Mouse (Mus musculus): ENCODE measurements at regions not wholly inside any gene's neighbourhood (a gene's known extent, or its start where the extent isn't known, plus 50 kb on each side); places are given as distances from the start of the nearest gene placed in this dataset.

GRCm38 (mm10) chr9:51430426-51430825 is 101.7 kb upstream of the 1810046K07Rik start:
- no peak overlapping the region for H3K9ac ChIP-seq (ENCODE audit: low read depth, low read length)
- no peaks in the 10 kb centered on the region for H3K79me2 ChIP-seq (ENCODE audit: control insufficient read depth, insufficient read depth, low read length)
- no peak overlapping the region for H3K4me3 ChIP-seq (ENCODE audit: insufficient read depth, low read depth, low read length)
- H3K27ac ChIP-seq (replicated peaks; ENCODE audit: insufficient read depth, low read depth, low read length) = no peak overlapping the region
- TF ChIP-seq POLR2A (IDR thresholded peaks at IDR 0.05; ENCODE audit: extremely low read depth, insufficient read depth, low read length) (no peak), CTCF (IDR thresholded peaks at IDR 0.05; ENCODE audit: low read depth, low read length) (no peak)
- WGBS = 69% methylated on average over 2 of the region's 2 CpGs
- H3K4me1 ChIP-seq (ENCODE audit: control insufficient read depth, insufficient read depth, low read length) = no peaks in the 10 kb centered on the region
- no peak for DNase-seq (ENCODE audit: extremely low read depth, low read depth, low spot score)
- no peaks in the 10 kb centered on the region for H3K36me3 ChIP-seq (ENCODE audit: control insufficient read depth, insufficient read depth, low read length)
- no peaks in the 10 kb centered on the region for H3K27me3 ChIP-seq (ENCODE audit: control insufficient read depth, insufficient read depth, low read length)

GRCm38 (mm10) chr9:51437130-51437529 is 108.4 kb upstream of the 1810046K07Rik start:
- H3K4me3 ChIP-seq (ENCODE audit: insufficient read depth, low read depth, low read length) = no peak overlapping the region
- no peak overlapping the region for H3K9ac ChIP-seq (ENCODE audit: low read depth, low read length)
- no peaks in the 10 kb centered on the region for H3K36me3 ChIP-seq (ENCODE audit: control insufficient read depth, insufficient read depth, low read length)
- H3K27me3 ChIP-seq (ENCODE audit: control insufficient read depth, insufficient read depth, low read length) = no peaks in the 10 kb centered on the region
- no peaks in the 10 kb centered on the region for H3K79me2 ChIP-seq (ENCODE audit: control insufficient read depth, insufficient read depth, low read length)
- no peak for DNase-seq (ENCODE audit: extremely low read depth, low read depth, low spot score)
- TF ChIP-seq CTCF (IDR thresholded peaks at IDR 0.05; ENCODE audit: low read depth, low read length) (no peak), POLR2A (IDR thresholded peaks at IDR 0.05; ENCODE audit: extremely low read depth, insufficient read depth, low read length) (no peak)
- WGBS = 56% methylated on average over 2 of the region's 2 CpGs
- H3K27ac ChIP-seq (replicated peaks; ENCODE audit: insufficient read depth, low read depth, low read length) = no peak overlapping the region
- no peaks in the 10 kb centered on the region for H3K4me1 ChIP-seq (ENCODE audit: control insufficient read depth, insufficient read depth, low read length)

- TF ChIP-seq CTCF (IDR thresholded peaks at IDR 0.05; ENCODE audit: low read depth, low read length) (no peak), POLR2A (IDR thresholded peaks at IDR 0.05; ENCODE audit: extremely low read depth, insufficient read depth, low read length) (no peak)
- H3K4me1 ChIP-seq (ENCODE audit: control insufficient read depth, insufficient read depth, low read length) = no peaks in the 10 kb centered on the region
- no peaks in the 10 kb centered on the region for H3K27me3 ChIP-seq (ENCODE audit: control insufficient read depth, insufficient read depth, low read length)
- H3K36me3 ChIP-seq (ENCODE audit: control insufficient read depth, insufficient read depth, low read length) = no peaks in the 10 kb centered on the region
- no peak overlapping the region for H3K4me3 ChIP-seq (ENCODE audit: insufficient read depth, low read depth, low read length)
- no peak for DNase-seq (ENCODE audit: extremely low read depth, low read depth, low spot score)
- no peaks in the 10 kb centered on the region for H3K79me2 ChIP-seq (ENCODE audit: control insufficient read depth, insufficient read depth, low read length)
- no peak overlapping the region for H3K9ac ChIP-seq (ENCODE audit: low read depth, low read length)
- WGBS = 46% methylated on average over 5 of the region's 5 CpGs
- no peak overlapping the region for H3K27ac ChIP-seq (replicated peaks; ENCODE audit: insufficient read depth, low read depth, low read length)
Observed at GRCm38 (mm10) chr9:51441773-51442381, 113.2 kb upstream of the 1810046K07Rik start.

- H3K36me3 ChIP-seq (ENCODE audit: control insufficient read depth, insufficient read depth, low read length) = no peaks in the 10 kb centered on the region
- no peak overlapping the region for H3K4me3 ChIP-seq (ENCODE audit: insufficient read depth, low read depth, low read length)
- H3K27me3 ChIP-seq (ENCODE audit: control insufficient read depth, insufficient read depth, low read length) = no peaks in the 10 kb centered on the region
- H3K27ac ChIP-seq (replicated peaks; ENCODE audit: insufficient read depth, low read depth, low read length) = no peak overlapping the region
- H3K4me1 ChIP-seq (ENCODE audit: control insufficient read depth, insufficient read depth, low read length) = no peaks in the 10 kb centered on the region
- no peaks in the 10 kb centered on the region for H3K79me2 ChIP-seq (ENCODE audit: control insufficient read depth, insufficient read depth, low read length)
- no peak for TF ChIP-seq POLR2A (IDR thresholded peaks at IDR 0.05; ENCODE audit: extremely low read depth, insufficient read depth, low read length)
- no peak for TF ChIP-seq CTCF (IDR thresholded peaks at IDR 0.05; ENCODE audit: low read depth, low read length)
- no peak for DNase-seq (ENCODE audit: extremely low read depth, low read depth, low spot score)
- WGBS = 71% methylated on average over 2 of the region's 2 CpGs
- H3K9ac ChIP-seq (ENCODE audit: low read depth, low read length) = no peak overlapping the region
Observed at GRCm38 (mm10) chr9:51455690-51456089, 127.0 kb upstream of the 1810046K07Rik start.

GRCm38 (mm10) chr9:51462463-51463024 is 133.8 kb upstream of the 1810046K07Rik start:
- Histone ChIP-seq H3K79me2 (ENCODE audit: control insufficient read depth, insufficient read depth, low read length) (no peaks in the 10 kb centered on the region), H3K36me3 (ENCODE audit: control insufficient read depth, insufficient read depth, low read length) (no peaks in the 10 kb centered on the region), H3K4me1 (ENCODE audit: control insufficient read depth, insufficient read depth, low read length) (no peaks in the 10 kb centered on the region), H3K27me3 (ENCODE audit: control insufficient read depth, insufficient read depth, low read length) (no peaks in the 10 kb centered on the region), H3K9ac (ENCODE audit: low read depth, low read length) (no peak overlapping the region), H3K4me3 (ENCODE audit: insufficient read depth, low read depth, low read length) (no peak overlapping the region), H3K27ac (replicated peaks; ENCODE audit: insufficient read depth, low read depth, low read length) (no peak overlapping the region)
- WGBS = 76% methylated on average over 6 of the region's 6 CpGs
- no peak for TF ChIP-seq CTCF (IDR thresholded peaks at IDR 0.05; ENCODE audit: low read depth, low read length)
- no peak for TF ChIP-seq POLR2A (IDR thresholded peaks at IDR 0.05; ENCODE audit: extremely low read depth, insufficient read depth, low read length)
- no peak for DNase-seq (ENCODE audit: extremely low read depth, low read depth, low spot score)

- H3K36me3 ChIP-seq (ENCODE audit: control insufficient read depth, insufficient read depth, low read length) = no peaks in the 10 kb centered on the region
- no peak overlapping the region for H3K9ac ChIP-seq (ENCODE audit: low read depth, low read length)
- no peak for DNase-seq (ENCODE audit: extremely low read depth, low read depth, low spot score)
- no peaks in the 10 kb centered on the region for H3K4me1 ChIP-seq (ENCODE audit: control insufficient read depth, insufficient read depth, low read length)
- no peak overlapping the region for H3K4me3 ChIP-seq (ENCODE audit: insufficient read depth, low read depth, low read length)
- TF ChIP-seq CTCF (IDR thresholded peaks at IDR 0.05; ENCODE audit: low read depth, low read length) = no peak
- no peak for TF ChIP-seq POLR2A (IDR thresholded peaks at IDR 0.05; ENCODE audit: extremely low read depth, insufficient read depth, low read length)
- H3K79me2 ChIP-seq (ENCODE audit: control insufficient read depth, insufficient read depth, low read length) = no peaks in the 10 kb centered on the region
- H3K27ac ChIP-seq (replicated peaks; ENCODE audit: insufficient read depth, low read depth, low read length) = no peak overlapping the region
- H3K27me3 ChIP-seq (ENCODE audit: control insufficient read depth, insufficient read depth, low read length) = no peaks in the 10 kb centered on the region
- 78% methylated on average over 1 of the region's 1 CpGs for WGBS
Observed at GRCm38 (mm10) chr9:51470031-51470430, 141.3 kb upstream of the 1810046K07Rik start.
